ENCODE assay signal across 16 mouse cellular contexts in genomic region chr17:78237954-78238353, GRCm38 (mm10). TPM values are rescaled to one million over a fixed set of nuclear protein-coding genes. Genes with fewer than 3 reads are reported as not detected.
DNase-seq lines count a peak whose midpoint lies in the region; ATAC-seq and TF ChIP-seq lines count a peak whose summit lies in the region.
"Had no signal": no experiment of that assay in that cellular context is flagged by ENCODE, and none has a peak within 500 bp of the region (broad histone marks: within the 10 kb centered on the region; RNA-seq: fewer than 3 reads in every experiment).

No protein-coding gene starts in this region.

- no peaks in the 10 kb centered on the region for H3K4me1 ChIP-seq in neural tube, embryonic 11.5 days (ENCODE audit: control insufficient read depth, insufficient read depth, low read length)
- no peaks in the 10 kb centered on the region for H3K4me1 ChIP-seq in midbrain, postnatal 0 days (ENCODE audit: insufficient read depth, low read length)
- 0 out of 2 replicates have a peak, but pooled peaks cover 7% of the 10 kb centered on the region for H3K4me1 ChIP-seq in kidney, embryonic 16.5 days (ENCODE audit: insufficient read depth, low read length)

- H3K27ac ChIP-seq in neural tube, embryonic 11.5 days (ENCODE audit: low read depth, low read length) = no peak overlapping the region
- no peak overlapping the region for H3K27ac ChIP-seq in midbrain, postnatal 0 days (ENCODE audit: low read depth, low read length)
- H3K27ac ChIP-seq in kidney, embryonic 16.5 days (ENCODE audit: low read length) = no peak overlapping the region
- H3K27ac ChIP-seq: kidney, embryonic 15.5 days; limb, embryonic 15.5 days had no signal

- H3K9ac ChIP-seq in neural tube, embryonic 11.5 days (ENCODE audit: low read length) = no peak overlapping the region
- no peak overlapping the region for H3K9ac ChIP-seq in midbrain, postnatal 0 days (replicated peaks; ENCODE audit: low read length, poor library complexity, severe bottlenecking)
- no peak overlapping the region for H3K9ac ChIP-seq in kidney, embryonic 16.5 days (replicated peaks; ENCODE audit: low read length)
- H3K9ac ChIP-seq: kidney, embryonic 15.5 days; limb, embryonic 15.5 days had no signal

- ATAC-seq in neural tube, embryonic 11.5 days (ENCODE audit: insufficient read depth, low FRiP score, low TSS enrichment) = no peak
- no peak for ATAC-seq in midbrain, postnatal 0 days (ENCODE audit: low FRiP score)
- ATAC-seq in kidney, embryonic 16.5 days (ENCODE audit: low FRiP score, low TSS enrichment) = no peak
- ATAC-seq: inflammation-experienced regulatory T-cells, adult 6 months had no signal

- 0 out of 2 replicates have a peak, but pooled peaks cover 2% of the 10 kb centered on the region for H3K36me3 ChIP-seq in neural tube, embryonic 11.5 days (ENCODE audit: control insufficient read depth, insufficient read depth, low read length)
- H3K36me3 ChIP-seq in midbrain, postnatal 0 days (ENCODE audit: insufficient read depth, low read length) = no peaks in the 10 kb centered on the region
- H3K36me3 ChIP-seq in kidney, embryonic 16.5 days (ENCODE audit: insufficient read depth, low read length) = peaks cover 7% of the 10 kb centered on the region; the same call in 1 of the 2 replicates

- TF ChIP-seq CTCF in midbrain, postnatal 0 days (IDR thresholded peaks at IDR 0.05) = no peak

- H3K27me3 ChIP-seq in neural tube, embryonic 11.5 days (ENCODE audit: control insufficient read depth, insufficient read depth, low read length) = no peaks in the 10 kb centered on the region
- no peaks in the 10 kb centered on the region for H3K27me3 ChIP-seq in midbrain, postnatal 0 days (ENCODE audit: insufficient read depth, low read length)
- H3K27me3 ChIP-seq in kidney, embryonic 16.5 days (ENCODE audit: insufficient read depth, low read length) = no peaks in the 10 kb centered on the region
- H3K27me3 ChIP-seq: kidney, embryonic 15.5 days; limb, embryonic 15.5 days had no signal

- H3K4me3 ChIP-seq in neural tube, embryonic 11.5 days (ENCODE audit: low read depth, low read length) = no peak overlapping the region
- no peak overlapping the region for H3K4me3 ChIP-seq in midbrain, postnatal 0 days (ENCODE audit: low read depth, low read length)
- H3K4me3 ChIP-seq in kidney, embryonic 16.5 days (ENCODE audit: low read length) = no peak overlapping the region
- H3K4me3 ChIP-seq: kidney, embryonic 15.5 days; limb, embryonic 15.5 days had no signal

- H3K4me2 ChIP-seq in neural tube, embryonic 11.5 days (ENCODE audit: low read depth) = no peak overlapping the region
- H3K4me2 ChIP-seq in midbrain, postnatal 0 days (ENCODE audit: low read depth, low read length, poor library complexity, severe bottlenecking) = no peak overlapping the region
- no peak overlapping the region for H3K4me2 ChIP-seq in kidney, embryonic 16.5 days (replicated peaks; ENCODE audit: low read depth, low read length)
- H3K4me2 ChIP-seq: kidney, embryonic 15.5 days; limb, embryonic 15.5 days had no signal

- WGBS in neural tube, embryonic 11.5 days = 85% methylated on average over 13 of the region's 13 CpGs
- WGBS in midbrain, postnatal 0 days = 85% methylated on average over 13 of the region's 13 CpGs
- 92% methylated on average over 13 of the region's 13 CpGs for WGBS in kidney, embryonic 16.5 days

- H3K9me3 ChIP-seq in neural tube, embryonic 11.5 days (ENCODE audit: control insufficient read depth, low read length) = no peaks in the 10 kb centered on the region
- no peaks in the 10 kb centered on the region for H3K9me3 ChIP-seq in midbrain, postnatal 0 days (ENCODE audit: low read length)
- H3K9me3 ChIP-seq in kidney, embryonic 16.5 days (ENCODE audit: low read length) = no peaks in the 10 kb centered on the region
- H3K9me3 ChIP-seq: kidney, embryonic 15.5 days; limb, embryonic 15.5 days had no signal

- DNase-seq in cerebellum, postnatal 14 days = peak; percentile 28 to 47
- DNase-seq in cerebellum, adult 11 months = no peak
- peak; percentile 17 for DNase-seq in neural tube, embryonic 11.5 days (ENCODE audit: low spot score)
- no peak for DNase-seq in neural tube, embryonic 10.5 days (ENCODE audit: extremely low spot score, low spot score)
- peak; percentile 39 for DNase-seq in midbrain, postnatal 0 days (ENCODE audit: low spot score)
- no peak for DNase-seq in frontal cortex, postnatal 25 days (ENCODE audit: low spot score in 2 of 2)
- no peak for DNase-seq in spleen, adult 12 weeks (ENCODE audit: low spot score)
- DNase-seq: adrenal gland, postnatal 14 days; cerebellum, adult 9-10 months; lung, adult 18-20 months; lung, postnatal 36 days; thymus, adult 2 months had no signal

RNA-seq across cellular contexts. Expression of gene Crim1, which starts 37.9 kb away (rescaled TPM):
- polyA plus RNA-seq in neural tube, embryonic 11.5 days (2014; fragmentation: Nextera tagmentation; extraction: Ambion mirVana) = 5.6 and 7.9 TPM in 2 replicates
- 108 and 119 TPM in 2 replicates for total RNA-seq in midbrain, postnatal 0 days (2014; rRNA removed)
- polyA plus RNA-seq in midbrain, postnatal 0 days (2015; fragmentation: Nextera tagmentation; extraction: Ambion mirVana) = 13.1 and 16.5 TPM in 2 replicates
- polyA plus RNA-seq in kidney, embryonic 16.5 days (2015; fragmentation: Nextera tagmentation; extraction: Ambion mirVana) = 5.3 and 5.4 TPM in 2 replicates

Comparison
In these comparisons a context has a peak if more than half of its experiments do, and no peak if none do; other contexts are left out.
1. DNase-seq: peak in cerebellum, postnatal 14 days (2 of 2), neural tube, embryonic 11.5 days (single experiment) and midbrain, postnatal 0 days (single experiment); none in cerebellum, adult 11 months (single experiment), neural tube, embryonic 10.5 days (single experiment), frontal cortex, postnatal 25 days (0 of 2) and spleen, adult 12 weeks (single experiment).